Mouse (Mus musculus) cerebellum, adult 2 months (tissue): ENCODE results near the gene Ggta1. TPM values are rescaled to one million over a fixed set of nuclear protein-coding genes. Genes with fewer than 3 reads are reported as not detected.

Source experiments
- DNase-seq, 2 experiments: peaks; one replicate each; pipeline ENCODE4 v3.0.0; 2021
- H3K27ac ChIP-seq: fragments of 200-500 bp; 2 replicates; pipeline ENCODE4 v1.5.1; 2012; ENCODE audit warnings: low read length, control low read depth, inconsistent platforms; ENCODE audit not compliant: insufficient read depth
- H3K27me3 ChIP-seq: fragments of 200-500 bp; 2 replicates; pipeline ENCODE4 v1.6.1; 2012; ENCODE audit warnings: inconsistent platforms, mild to moderate bottlenecking, low read length, moderate library complexity; ENCODE audit not compliant: control insufficient read depth, insufficient read depth
- H3K4me1 ChIP-seq: fragments of 200-500 bp; 2 replicates; pipeline ENCODE4 v1.6.1; 2011; ENCODE audit warnings: low read length; ENCODE audit not compliant: control insufficient read depth, insufficient read depth
- H3K4me3 ChIP-seq: fragments of 200-500 bp; replicated peaks from 2 replicates; pipeline ENCODE3; 2011; ENCODE audit warnings: mild to moderate bottlenecking, low read depth, low read length, control low read depth; ENCODE audit not compliant: insufficient read depth
- CTCF ChIP-seq: fragments of 200-500 bp; IDR thresholded peaks from 2 replicates; pipeline ENCODE4 v1.5.1; 2011; ENCODE audit warnings: low read depth, mild to moderate bottlenecking, control low read depth, low read length, moderate library complexity, borderline replicate concordance; ENCODE audit not compliant: insufficient read depth
- POLR2A ChIP-seq: fragments of 200-500 bp; IDR thresholded peaks from 2 replicates; pipeline ENCODE4 v1.6.1; 2011; ENCODE audit warnings: low read length, control low read depth, borderline replicate concordance; ENCODE audit not compliant: insufficient read depth
- WGBS: fragments of 180-500 bp; shearing (Covaris S2); methylation state at CpG from one replicate; pipeline ENCODE4 v1.1.7; 2018; 5-methylcytosine and 5-hydroxymethylcytosine counted together
- polyA plus RNA-seq: library from polyadenylated mRNA; depleted of rRNA; stranded (reverse); fragments of >200 nt; gene quantifications from 2 replicates; pipeline ENCODE4 v1.2.3, GENCODE M21; 2012

The Ggta1 gene
- polyA plus RNA-seq, 1 experiment: 1.2 TPM

DNA sequence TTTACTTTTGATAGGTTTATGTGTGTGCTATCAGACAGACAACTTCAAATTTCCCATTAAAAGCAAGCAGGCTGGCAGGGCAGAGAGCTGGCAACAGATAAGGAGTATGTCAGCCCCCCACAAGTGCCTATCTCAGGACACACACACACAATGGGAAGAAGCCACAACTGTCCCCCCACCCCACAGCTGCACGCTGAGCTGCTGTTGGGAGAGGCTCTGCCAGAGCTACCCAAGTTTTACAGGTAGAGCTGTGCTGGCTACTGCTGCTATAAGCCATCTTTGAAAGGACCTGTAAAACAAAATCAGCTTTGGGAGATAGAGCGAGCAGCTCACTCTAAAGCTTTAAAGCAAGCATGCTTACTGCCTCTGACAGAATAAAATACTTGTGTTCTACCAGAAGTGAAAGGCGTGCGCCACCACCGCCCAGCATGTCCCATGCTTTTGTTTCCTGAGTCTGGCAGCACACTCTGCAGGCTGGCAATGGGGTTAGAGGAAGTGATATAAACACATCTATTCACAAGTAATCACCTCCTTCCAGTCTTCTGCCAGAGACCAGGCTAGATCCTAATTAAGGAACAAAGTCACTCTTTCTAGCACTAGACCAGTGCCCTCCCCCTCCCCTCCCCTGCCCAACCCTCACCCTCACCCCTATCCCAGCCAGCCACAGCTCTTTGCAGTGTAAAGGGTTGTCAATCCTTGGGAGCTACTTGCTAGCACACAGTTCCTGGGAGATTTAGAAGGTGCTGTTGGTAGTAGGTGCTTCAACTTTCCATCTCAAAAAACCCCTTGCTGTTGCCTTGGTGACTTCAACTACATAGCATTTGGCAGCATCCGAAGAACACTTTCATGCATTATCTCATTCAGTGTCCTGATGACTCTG, 43.5 kb upstream of the Ggta1 start:
- Histone ChIP-seq H3K27me3 (no peaks in the 10 kb centered on the region), H3K27ac (no peak overlapping the region), H3K4me3 (no peak overlapping the region), H3K4me1 (no peaks in the 10 kb centered on the region)
- TF ChIP-seq POLR2A: no peak
- no peak for TF ChIP-seq CTCF
- WGBS: 69% methylated on average over 6 of the region's 6 CpGs
- no peak for DNase-seq

DNA sequence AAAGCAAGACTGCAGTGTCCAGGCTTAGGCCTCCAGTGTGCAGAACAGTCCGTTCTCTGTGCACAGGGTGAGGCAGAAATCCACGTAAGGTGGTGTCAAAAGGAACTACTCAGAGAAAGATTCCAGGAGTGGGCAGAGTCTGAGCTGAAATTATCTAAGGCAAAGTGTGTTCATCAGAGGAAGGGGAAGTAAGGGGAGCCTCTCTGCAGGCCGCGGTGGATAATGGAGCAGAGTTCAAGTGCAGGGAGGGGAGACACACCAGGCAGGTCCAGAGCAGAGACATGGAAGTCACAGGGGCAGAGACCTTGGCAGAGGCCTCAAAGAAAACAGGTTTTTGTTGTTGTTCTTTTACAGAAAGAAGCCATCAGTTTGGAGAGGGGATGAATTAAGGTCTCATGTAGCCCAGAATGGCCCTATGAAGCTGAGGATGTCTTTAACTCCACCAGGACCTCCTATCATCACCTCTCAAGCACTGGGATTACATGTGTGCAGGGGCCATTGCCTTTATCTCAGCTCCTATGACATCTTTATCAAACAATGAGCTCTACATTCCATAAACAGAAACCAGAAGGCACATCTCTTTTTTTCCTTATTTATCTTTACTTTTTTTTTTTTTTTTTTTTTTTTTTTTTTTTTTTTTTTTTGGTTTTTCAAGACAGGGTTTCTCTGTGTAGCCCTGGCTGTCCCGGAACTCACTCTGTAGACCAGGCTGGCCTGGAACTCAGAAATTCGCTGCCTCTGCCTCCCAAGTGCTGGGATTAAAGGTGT, 42.7 kb upstream of the Ggta1 start:
- H3K27me3 ChIP-seq: no peaks in the 10 kb centered on the region
- DNase-seq: no peak
- H3K4me1 ChIP-seq: no peaks in the 10 kb centered on the region
- no peak overlapping the region for H3K27ac ChIP-seq
- TF ChIP-seq POLR2A (no peak), CTCF (no peak)
- 94% methylated on average over 6 of the region's 6 CpGs for WGBS
- H3K4me3 ChIP-seq: no peak overlapping the region

GRCm38 (mm10) chr2:35504417-35504776, 41.4 kb upstream of the Ggta1 start:
- no peak for TF ChIP-seq POLR2A
- TF ChIP-seq CTCF: no peak
- WGBS: 82% methylated on average over 7 of the region's 7 CpGs
- H3K4me1 ChIP-seq: no peaks in the 10 kb centered on the region
- no peaks in the 10 kb centered on the region for H3K27me3 ChIP-seq
- H3K4me3 ChIP-seq: no peak overlapping the region
- no peak overlapping the region for H3K27ac ChIP-seq
- DNase-seq: no peak

DNA sequence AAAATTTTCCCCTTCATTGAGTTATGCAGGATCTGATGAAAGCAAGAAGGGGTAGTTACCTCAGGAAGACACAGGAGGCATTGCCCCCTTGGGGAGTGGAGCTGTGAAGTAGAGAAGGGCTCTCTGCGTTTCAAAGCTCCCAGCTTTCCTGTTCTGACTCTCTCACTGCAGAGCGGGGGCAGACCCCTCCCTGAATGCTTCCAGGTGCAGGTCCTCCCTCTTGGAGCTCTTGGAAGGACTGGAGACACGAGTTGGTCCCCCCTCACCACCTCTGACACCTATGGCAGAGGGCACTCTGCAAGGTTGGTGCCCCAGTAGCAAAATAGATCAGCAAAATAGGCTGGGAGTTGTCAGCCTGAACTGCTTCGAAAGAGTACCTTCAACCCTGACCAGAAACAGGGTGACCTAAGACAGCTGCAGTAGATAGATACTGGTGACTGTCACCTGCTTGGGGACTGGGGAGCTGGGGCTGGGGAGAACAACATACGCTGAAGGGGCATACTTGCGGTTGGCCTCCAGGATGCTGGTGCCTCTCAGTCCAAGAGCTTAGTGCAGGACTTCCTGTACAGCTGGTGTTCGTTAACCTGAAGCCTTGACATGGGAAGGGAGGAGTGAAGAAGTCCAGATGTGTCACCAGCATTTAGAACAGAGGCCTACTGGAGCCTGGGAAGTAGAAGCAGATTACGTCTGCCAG, 40.8 kb upstream of the Ggta1 start:
- TF ChIP-seq POLR2A (no peak), CTCF (no peak)
- Histone ChIP-seq H3K4me3 (no peak overlapping the region), H3K27me3 (no peaks in the 10 kb centered on the region), H3K27ac (no peak overlapping the region), H3K4me1 (no peaks in the 10 kb centered on the region)
- no peak for DNase-seq
- WGBS: 72% methylated on average over 8 of the region's 8 CpGs

DNA sequence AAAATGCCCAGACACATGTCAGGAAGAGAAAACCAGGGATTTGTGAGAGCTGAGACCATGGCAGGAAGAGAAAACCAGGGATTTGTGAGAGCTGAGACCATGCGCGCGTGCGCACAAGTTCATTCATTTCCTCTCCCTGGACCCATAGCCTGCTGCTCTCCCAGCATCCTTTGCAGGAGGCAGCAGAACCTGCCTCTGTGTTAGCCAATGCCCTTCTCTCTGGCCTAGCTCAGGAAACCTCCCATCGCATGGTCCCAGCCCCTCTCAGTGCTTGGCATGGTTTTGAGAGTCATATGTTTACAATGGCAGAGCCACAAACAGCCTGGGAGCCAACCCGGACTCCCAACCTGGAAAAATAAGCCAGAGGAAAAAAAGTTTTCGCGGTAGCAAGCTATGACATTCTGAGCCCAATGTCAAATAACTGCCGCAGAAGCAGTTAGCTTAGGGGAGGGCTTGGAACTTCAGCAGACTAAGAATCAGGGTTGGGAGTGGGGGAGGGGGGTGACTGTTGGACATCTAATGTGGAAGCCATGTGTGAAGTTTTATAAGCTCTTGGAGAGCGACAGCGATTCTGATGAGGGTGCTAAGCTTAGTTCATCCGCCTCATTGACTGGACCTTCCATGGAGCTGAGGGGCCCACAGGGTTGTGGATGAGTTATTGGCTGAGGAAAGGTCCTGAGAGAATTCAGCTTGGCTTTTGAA, 40.1 kb upstream of the Ggta1 start:
- no peaks in the 10 kb centered on the region for H3K4me1 ChIP-seq

DNA sequence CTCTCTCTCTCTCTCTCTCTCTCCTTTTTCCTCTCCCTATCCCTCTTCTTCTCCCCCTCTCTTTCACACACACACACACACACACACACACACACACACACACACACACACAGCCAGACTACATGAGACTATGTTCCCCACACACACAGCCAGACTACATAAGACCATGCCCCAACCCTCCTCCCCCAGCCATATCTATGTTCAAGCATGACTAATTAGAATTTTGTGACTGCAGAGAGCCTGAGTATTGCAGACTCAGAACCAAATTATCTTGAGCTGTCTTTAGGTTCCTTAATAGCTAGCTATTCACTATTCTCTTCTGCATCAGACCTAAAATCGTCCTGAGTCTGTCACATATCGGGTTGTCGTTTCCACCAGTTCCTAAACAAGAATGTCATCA, 39.5 kb upstream of the Ggta1 start:
- H3K4me1 ChIP-seq: no peaks in the 10 kb centered on the region
- no peak overlapping the region for H3K27ac ChIP-seq
- TF ChIP-seq CTCF: no peak
- no peak for TF ChIP-seq POLR2A
- DNase-seq: no peak
- no peak overlapping the region for H3K4me3 ChIP-seq
- WGBS: 90% methylated on average over 3 of the region's 3 CpGs
- H3K27me3 ChIP-seq: no peaks in the 10 kb centered on the region

More for the DNA sequence above, 40.1 kb upstream of the Ggta1 start:
- 55% methylated on average over 12 of the region's 12 CpGs for WGBS
- Histone ChIP-seq H3K4me3 (no peak overlapping the region), H3K27me3 (no peaks in the 10 kb centered on the region), H3K27ac (no peak overlapping the region)
- DNase-seq: no peak
- TF ChIP-seq CTCF (no peak), POLR2A (no peak)

DNA sequence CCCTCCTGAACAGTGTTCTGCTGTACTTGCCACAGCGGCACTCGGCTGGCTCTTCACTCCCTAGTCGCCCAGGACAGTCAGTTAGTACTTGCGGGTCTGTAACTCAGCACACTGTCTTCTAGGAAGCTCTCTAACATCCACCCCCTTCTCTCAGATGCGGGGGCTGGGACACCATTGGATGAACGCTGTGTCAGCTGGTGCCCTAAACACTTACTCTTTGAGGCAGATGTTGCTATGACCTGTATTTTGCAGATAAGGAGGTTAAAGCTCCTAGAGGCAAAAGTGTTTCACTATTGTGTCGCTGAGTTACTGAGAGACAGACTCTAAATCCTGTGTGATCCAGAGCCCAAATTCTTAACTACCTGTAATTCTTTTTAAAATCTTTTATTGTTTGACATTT, 36.4 kb upstream of the Ggta1 start:
- DNase-seq: no peak
- TF ChIP-seq CTCF: no peak
- TF ChIP-seq POLR2A: no peak
- Histone ChIP-seq H3K27me3 (no peaks in the 10 kb centered on the region), H3K4me1 (no peaks in the 10 kb centered on the region), H3K4me3 (no peak overlapping the region), H3K27ac (no peak overlapping the region)
- 86% methylated on average over 7 of the region's 7 CpGs for WGBS
